Mouse (Mus musculus) MEL (cell line): Measurements from ENCODE around the gene Babam2. TPM values are rescaled to one million over a fixed set of nuclear protein-coding genes. Genes with fewer than 3 reads are reported as not detected.
A peak's percentile ranks its signal among the peaks of the same experiment; 100 is the strongest.

Source experiments
- DNase-seq: peaks from one replicate; pipeline ENCODE4 v3.0.0; 2011; ENCODE audit warnings: low read depth, low spot score
- H3K27ac ChIP-seq: 2 replicates; pipeline ENCODE4 v1.5.1; 2012; ENCODE audit warnings: low read depth, mild to moderate bottlenecking, control low read depth, low read length, moderate library complexity; ENCODE audit not compliant: control insufficient read depth
- H3K27me3 ChIP-seq, 2 experiments: fragments of 150-350 bp in 1 of 2; sonication (generic) in 1 of 2; 2 replicates each; pipeline ENCODE4 v1.6.1; 2012; ENCODE audit warnings: low read length in 2 of 2, mild to moderate bottlenecking in 2 of 2, improper control_type of control experiment in 1 of 2, moderate library complexity in 1 of 2; ENCODE audit not compliant: insufficient read depth in 2 of 2, control insufficient read depth in 1 of 2
- H3K36me3 ChIP-seq, 2 experiments: 2 replicates each; pipeline ENCODE4 v1.6.1; 2012 to 2014; ENCODE audit warnings: low read length in 2 of 2, improper control_type of control experiment in 1 of 2, inconsistent platforms in 1 of 2, mild to moderate bottlenecking in 1 of 2; ENCODE audit not compliant: insufficient read depth in 2 of 2, control insufficient read depth in 1 of 2
- H3K4me1 ChIP-seq, 2 experiments: fragments of 150-350 bp in 1 of 2; sonication (generic) in 1 of 2; 2 replicates each; pipeline ENCODE4 v1.6.1; 2012; ENCODE audit warnings: low read length in 2 of 2, improper control_type of control experiment in 1 of 2, mild to moderate bottlenecking in 1 of 2; ENCODE audit not compliant: insufficient read depth in 2 of 2, control insufficient read depth in 1 of 2
- H3K4me3 ChIP-seq, 2 experiments: fragments of 150-350 bp in 1 of 2; sonication (generic) in 1 of 2; 2 replicates each; pipeline ENCODE4 v1.5.1; 2012; ENCODE audit warnings: low read depth in 2 of 2, low read length in 2 of 2, mild to moderate bottlenecking in 2 of 2, moderate library complexity in 2 of 2, control low read depth in 1 of 2, improper control_type of control experiment in 1 of 2; ENCODE audit not compliant: control insufficient read depth in 1 of 2, insufficient read depth in 1 of 2
- H3K79me2 ChIP-seq: 2 replicates; pipeline ENCODE4 v1.6.1; 2012; ENCODE audit warnings: mild to moderate bottlenecking, low read length, moderate library complexity; ENCODE audit not compliant: control insufficient read depth, poor library complexity, insufficient read depth
- H3K9ac ChIP-seq: 2 replicates; pipeline ENCODE4 v1.6.1; 2012; ENCODE audit warnings: low read depth, mild to moderate bottlenecking, control low read depth, low read length, moderate library complexity; ENCODE audit not compliant: control insufficient read depth, poor library complexity, severe bottlenecking
- H3K9me3 ChIP-seq: fragments of 150-350 bp; sonication (generic); replicated peaks from 2 replicates; pipeline ENCODE4 v1.6.1; 2012; ENCODE audit warnings: mild to moderate bottlenecking, low read length, improper control_type of control experiment, moderate library complexity; ENCODE audit not compliant: insufficient read depth
- BHLHE40 ChIP-seq: IDR thresholded peaks from 2 replicates; pipeline ENCODE4 v1.6.1; 2012; ENCODE audit warnings: low read depth, mild to moderate bottlenecking, inconsistent platforms, low read length, improper control_type of control experiment, borderline replicate concordance
- CHD2 ChIP-seq: IDR thresholded peaks from 2 replicates; pipeline ENCODE4 v1.6.1; 2011; ENCODE audit warnings: low read length, improper control_type of control experiment
- CTCF ChIP-seq, 3 experiments: IDR thresholded peaks in 2 of 3; conservative IDR thresholded peaks in 1 of 3; 2 replicates each; pipeline ENCODE4 v1.5.1; 2011 to 2012; ENCODE audit warnings: low read length in 3 of 3, low read depth in 2 of 3, mild to moderate bottlenecking in 2 of 3, improper control_type of control experiment in 1 of 3, inconsistent platforms in 1 of 3, mixed read lengths in 1 of 3, moderate library complexity in 1 of 3; ENCODE audit not compliant: control insufficient read depth in 1 of 3, insufficient read depth in 1 of 3, poor library complexity in 1 of 3, severe bottlenecking in 1 of 3
- EP300 ChIP-seq, 2 experiments: IDR thresholded peaks; 2 replicates each; pipeline ENCODE4 v1.6.1; 2011; ENCODE audit warnings: improper control_type of control experiment in 2 of 2, low read length in 2 of 2, low read depth in 1 of 2, mild to moderate bottlenecking in 1 of 2
- ETS1 ChIP-seq: IDR thresholded peaks from 2 replicates; pipeline ENCODE4 v1.6.1; 2012; ENCODE audit warnings: low read depth, mild to moderate bottlenecking, inconsistent platforms, low read length, improper control_type of control experiment, moderate library complexity
- GATA1 ChIP-seq: IDR thresholded peaks from 2 replicates; pipeline ENCODE4 v1.6.1; 2011; ENCODE audit warnings: low read depth, low read length, improper control_type of control experiment
- JUND ChIP-seq: IDR thresholded peaks from 2 replicates; pipeline ENCODE4 v1.6.1; 2011; ENCODE audit warnings: low read depth, mild to moderate bottlenecking, improper control_type of control experiment, low read length
- MAX ChIP-seq: IDR thresholded peaks from 2 replicates; pipeline ENCODE4 v1.6.1; 2011; ENCODE audit warnings: low read length, improper control_type of control experiment
- MAZ ChIP-seq: IDR thresholded peaks from 2 replicates; pipeline ENCODE4 v1.6.1; 2012; ENCODE audit warnings: low read depth, mild to moderate bottlenecking, inconsistent platforms, low read length, improper control_type of control experiment
- MEF2A ChIP-seq: IDR thresholded peaks from 2 replicates; pipeline ENCODE4 v1.6.1; 2014; ENCODE audit warnings: low read depth, mild to moderate bottlenecking, inconsistent platforms, low read length, improper control_type of control experiment; ENCODE audit not compliant: poor library complexity, insufficient replicate concordance, severe bottlenecking; ENCODE audit errors: extremely low read depth
- MXI1 ChIP-seq: IDR thresholded peaks from 2 replicates; pipeline ENCODE4 v1.6.1; 2011; ENCODE audit warnings: mild to moderate bottlenecking, low read depth, low read length, improper control_type of control experiment
- MYC ChIP-seq: IDR thresholded peaks from 2 replicates; pipeline ENCODE4 v1.6.1; 2011; ENCODE audit warnings: low read depth, mild to moderate bottlenecking, low read length, improper control_type of control experiment, moderate library complexity
- SIN3A ChIP-seq: IDR thresholded peaks from 2 replicates; pipeline ENCODE4 v1.6.1; 2012; ENCODE audit warnings: low read length, improper control_type of control experiment, inconsistent platforms
- TAL1 ChIP-seq: IDR thresholded peaks from 2 replicates; pipeline ENCODE4 v1.6.1; 2012; ENCODE audit warnings: mild to moderate bottlenecking, inconsistent platforms, low read length, moderate library complexity, mixed read lengths
- TCF12 ChIP-seq: IDR thresholded peaks from 2 replicates; pipeline ENCODE4 v1.6.1; 2014; ENCODE audit warnings: low read depth, mild to moderate bottlenecking, inconsistent platforms, low read length, improper control_type of control experiment, moderate library complexity
- UBTF ChIP-seq: IDR thresholded peaks from 2 replicates; pipeline ENCODE4 v1.6.1; 2012; ENCODE audit warnings: low read depth, mild to moderate bottlenecking, inconsistent platforms, low read length, improper control_type of control experiment, moderate library complexity, borderline replicate concordance; ENCODE audit not compliant: insufficient read depth
- USF2 ChIP-seq, 2 experiments: IDR thresholded peaks; 2 replicates each; pipeline ENCODE4 v1.6.1; 2011 to 2012; ENCODE audit warnings: improper control_type of control experiment in 2 of 2, low read length in 2 of 2, borderline replicate concordance in 1 of 2, inconsistent platforms in 1 of 2, low read depth in 1 of 2, mild to moderate bottlenecking in 1 of 2; ENCODE audit not compliant: insufficient read depth in 1 of 2
- ZNF384 ChIP-seq: IDR thresholded peaks from 2 replicates; pipeline ENCODE4 v1.6.1; 2012; ENCODE audit warnings: low read depth, mild to moderate bottlenecking, inconsistent platforms, low read length, improper control_type of control experiment
- polyA plus RNA-seq, 2 experiments: library from polyadenylated mRNA; stranded (reverse) in 1 of 2; unstranded in 1 of 2; fragments of >175 nt in 1 of 2; fragments of >200 nt in 1 of 2; gene quantifications; 2 replicates each; pipeline versions ENCODE4 v1.2.1 to v1.2.4; 2012; ENCODE audit warnings: low replicate concordance in 2 of 2, low read depth in 1 of 2; ENCODE audit not compliant: insufficient read length in 2 of 2, insufficient read depth in 1 of 2, missing spikeins in 1 of 2
- total RNA-seq: library from RNA; depleted of rRNA; stranded (reverse); fragments of 300-350 nt; gene quantifications from 2 replicates; pipeline ENCODE4 v1.2.3, GENCODE M21; 2012

Babam2 gene
- total and polyA plus RNA-seq, 3 experiments = 43.3 to 86.6 TPM; not detected in 1

GRCm38 (mm10) chr5:31902144-31902543 is 204.7 kb downstream of the Babam2 start:
- no peak overlapping the region for H3K9ac ChIP-seq
- no peak for TF ChIP-seq MXI1
- TF ChIP-seq GATA1 = peak; percentile 86
- TF ChIP-seq TCF12 = 0 out of 2 replicates have a peak, but pooled peaks have one; percentile 27
- TF ChIP-seq JUND = 0 out of 2 replicates have a peak, but pooled peaks have one; percentile 70
- peak; percentile 67 to 75; a peak in 3 of 4 replicates for TF ChIP-seq EP300 (IDR thresholded peaks at IDR 0.05; ENCODE audit: low read depth in 1 of 2, low read length in 2 of 2)
- no peak for TF ChIP-seq MEF2A
- TF ChIP-seq TAL1 = peak; percentile 26; the same call in 1 of the 2 replicates
- peak; percentile 96 for TF ChIP-seq ETS1
- peak; percentile 59; the same call in 1 of the 2 replicates for TF ChIP-seq SIN3A
- TF ChIP-seq, all 39 proteins: peak for 7
- no peak overlapping the region for H3K27ac ChIP-seq
- peak; percentile 73 for DNase-seq
- H3K79me2 ChIP-seq = no peaks in the 10 kb centered on the region
- peaks cover 0 to 17% of the 10 kb centered on the region in 2 experiments; a peak in 2 of 4 replicates for H3K36me3 ChIP-seq
- H3K9me3 ChIP-seq = no peaks in the 10 kb centered on the region
- peaks cover 8 to 14% of the 10 kb centered on the region in 2 experiments for H3K4me1 ChIP-seq
- no peaks in the 10 kb centered on the region for H3K27me3 ChIP-seq
- no peak overlapping the region for H3K4me3 ChIP-seq

DNA sequence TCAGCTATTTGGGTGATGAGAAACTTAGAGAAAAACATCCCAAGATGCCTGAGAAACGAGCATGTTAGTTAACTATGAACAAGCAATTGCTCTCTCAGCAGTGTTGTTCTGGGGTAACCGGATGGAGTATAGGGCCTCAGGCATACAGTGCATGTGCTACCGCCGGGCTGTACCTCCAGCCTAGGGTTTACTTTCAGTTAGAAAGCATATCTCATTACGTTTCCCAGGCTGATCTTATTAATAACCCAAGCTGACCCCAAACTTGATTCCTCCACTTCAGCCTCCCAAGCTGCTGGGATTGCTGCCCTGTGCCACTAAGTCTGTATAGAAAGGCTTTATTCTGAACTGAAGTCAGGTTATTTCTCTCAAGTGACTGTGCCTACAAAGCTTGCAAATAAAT is 205.4 kb downstream of the Babam2 start:
- DNase-seq = no peak
- H3K4me3 ChIP-seq = no peak overlapping the region
- TF ChIP-seq MEF2A (no peak), UBTF (no peak), MAX (no peak), MAZ (no peak), BHLHE40 (no peak), MYC (no peak), USF2 (IDR thresholded peaks at IDR 0.05; ENCODE audit: borderline replicate concordance in 1 of 2, insufficient read depth in 1 of 2, low read depth in 1 of 2, low read length in 2 of 2) (no peak), TCF12 (no peak), CTCF (IDR thresholded peaks at IDR 0.05 in 2 of 3, conservative IDR thresholded peaks at IDR 0.05 in 1 of 3; ENCODE audit: control insufficient read depth in 1 of 3, insufficient read depth in 1 of 3, low read depth in 2 of 3, low read length in 3 of 3, poor library complexity in 1 of 3, severe bottlenecking in 1 of 3) (no peak), CHD2 (no peak), ETS1 (no peak), ZNF384 (no peak)

More for the DNA sequence above, 205.4 kb downstream of the Babam2 start:
- H3K27ac ChIP-seq = no peak overlapping the region
- H3K79me2 ChIP-seq = no peaks in the 10 kb centered on the region
- H3K27me3 ChIP-seq = no peaks in the 10 kb centered on the region
- peaks cover 8 to 14% of the 10 kb centered on the region in 2 experiments for H3K4me1 ChIP-seq
- H3K9me3 ChIP-seq = no peaks in the 10 kb centered on the region
- no peak overlapping the region for H3K9ac ChIP-seq
- H3K36me3 ChIP-seq = peaks cover 0 to 19% of the 10 kb centered on the region in 2 experiments; a peak in 2 of 4 replicates
